Mouse (Mus musculus): Measurements from ENCODE around the gene Prss44. TPM values are rescaled to one million over a fixed set of nuclear protein-coding genes. Genes with fewer than 3 reads are reported as not detected.
A peak's percentile ranks its signal among the peaks of the same experiment; 100 is the strongest.

Prss44 gene
- total and polyA plus RNA-seq, 2 experiments from 2014 or later = not detected

GRCm38 (mm10) chr9:110844206-110844605 lies 30.4 kb downstream of the Prss44 start, which contains the start of gene Prss46:
Prss46 (plus strand) TSS chr9:110844506.
- ATAC-seq (ENCODE audit: insufficient read depth, low read depth) (no peak), DNase-seq (ENCODE audit: low spot score) (no peak)
- TF ChIP-seq EP300 (IDR thresholded peaks at IDR 0.05; ENCODE audit: low read depth) (no peak), CTCF (IDR thresholded peaks at IDR 0.05; ENCODE audit: low read depth) (no peak)
- Histone ChIP-seq H3K27ac (ENCODE audit: low read depth) (no peak within 1 kb of the TSS), H3K4me1 (ENCODE audit: control insufficient read depth, insufficient read depth) (no peaks in the 10 kb centered on the region), H3K9ac (replicated peaks; ENCODE audit: low read depth, low read length) (no peak within 1 kb of the TSS), H3K4me3 (ENCODE audit: low read depth, low read length) (no peak within 1 kb of the TSS), H3K27me3 (ENCODE audit: control insufficient read depth, insufficient read depth, low read length) (no peaks in the 10 kb centered on the region), H3K4me2 (ENCODE audit: low read depth, low read length) (no peak within 1 kb of the TSS), H3K36me3 (replicated peaks; ENCODE audit: control insufficient read depth, insufficient read depth, low read length) (no peaks in the 10 kb centered on the region), H3K9me3 (replicated peaks; ENCODE audit: control insufficient read depth, low read length) (no peaks in the 10 kb centered on the region)
- 76% methylated on average over 10 of the region's 10 CpGs for WGBS

GRCm38 (mm10) chr9:110849162-110849561 lies 35.4 kb downstream of the Prss44 start:
- no peak overlapping the region for H3K4me2 ChIP-seq (ENCODE audit: low read depth, low read length)
- H3K36me3 ChIP-seq (replicated peaks; ENCODE audit: control insufficient read depth, insufficient read depth, low read length) = no peaks in the 10 kb centered on the region
- H3K27me3 ChIP-seq (ENCODE audit: control insufficient read depth, insufficient read depth, low read length) = no peaks in the 10 kb centered on the region
- no peak overlapping the region for H3K9ac ChIP-seq (replicated peaks; ENCODE audit: low read depth, low read length)
- no peak overlapping the region for H3K27ac ChIP-seq (ENCODE audit: low read depth)
- H3K9me3 ChIP-seq (replicated peaks; ENCODE audit: control insufficient read depth, low read length) = no peaks in the 10 kb centered on the region
- 53% methylated on average over 7 of the region's 7 CpGs for WGBS
- no peak overlapping the region for H3K4me3 ChIP-seq (ENCODE audit: low read depth, low read length)
- H3K4me1 ChIP-seq (ENCODE audit: control insufficient read depth, insufficient read depth) = no peaks in the 10 kb centered on the region
- DNase-seq (ENCODE audit: low spot score) (no peak), ATAC-seq (ENCODE audit: insufficient read depth, low read depth) (no peak)
- TF ChIP-seq CTCF (IDR thresholded peaks at IDR 0.05; ENCODE audit: low read depth) (no peak), EP300 (IDR thresholded peaks at IDR 0.05; ENCODE audit: low read depth) (no peak)

- no peak for DNase-seq (ENCODE audit: low spot score)
Measured at GRCm38 (mm10) chr9:110855903-110856302, 42.1 kb downstream of the Prss44 start.

GRCm38 (mm10) chr9:110856920-110857319 lies 43.1 kb downstream of the Prss44 start:
- H3K4me1 ChIP-seq (ENCODE audit: control insufficient read depth, insufficient read depth) = no peaks in the 10 kb centered on the region
- DNase-seq (ENCODE audit: low spot score) (no peak), ATAC-seq (ENCODE audit: insufficient read depth, low read depth) (no peak)
- H3K9me3 ChIP-seq (replicated peaks; ENCODE audit: control insufficient read depth, low read length) = no peaks in the 10 kb centered on the region
- H3K4me2 ChIP-seq (ENCODE audit: low read depth, low read length) = no peak overlapping the region
- H3K36me3 ChIP-seq (replicated peaks; ENCODE audit: control insufficient read depth, insufficient read depth, low read length) = no peaks in the 10 kb centered on the region
- WGBS = 18% methylated on average over 4 of the region's 4 CpGs
- no peak overlapping the region for H3K27ac ChIP-seq (ENCODE audit: low read depth)
- H3K9ac ChIP-seq (replicated peaks; ENCODE audit: low read depth, low read length) = no peak overlapping the region
- TF ChIP-seq EP300 (IDR thresholded peaks at IDR 0.05; ENCODE audit: low read depth) = no peak
- H3K27me3 ChIP-seq (ENCODE audit: control insufficient read depth, insufficient read depth, low read length) = peaks cover 21% of the 10 kb centered on the region
- H3K4me3 ChIP-seq (ENCODE audit: low read depth, low read length) = no peak overlapping the region

More at GRCm38 (mm10) chr9:110855903-110856302, 42.1 kb downstream of the Prss44 start:
- no peaks in the 10 kb centered on the region for H3K36me3 ChIP-seq (replicated peaks; ENCODE audit: control insufficient read depth, insufficient read depth, low read length)
- H3K4me2 ChIP-seq (ENCODE audit: low read depth, low read length) = no peak overlapping the region
- no peak overlapping the region for H3K9ac ChIP-seq (replicated peaks; ENCODE audit: low read depth, low read length)
- H3K9me3 ChIP-seq (replicated peaks; ENCODE audit: control insufficient read depth, low read length) = no peaks in the 10 kb centered on the region
- TF ChIP-seq EP300 (IDR thresholded peaks at IDR 0.05; ENCODE audit: low read depth) = no peak
- TF ChIP-seq CTCF (IDR thresholded peaks at IDR 0.05; ENCODE audit: low read depth) = no peak
- H3K4me1 ChIP-seq (ENCODE audit: control insufficient read depth, insufficient read depth) = no peaks in the 10 kb centered on the region
- H3K27ac ChIP-seq (ENCODE audit: low read depth) = no peak overlapping the region
- H3K4me3 ChIP-seq (ENCODE audit: low read depth, low read length) = no peak overlapping the region
- ATAC-seq (ENCODE audit: insufficient read depth, low read depth) = no peak
- 67% methylated on average over 7 of the region's 7 CpGs for WGBS
- peaks cover 21% of the 10 kb centered on the region for H3K27me3 ChIP-seq (ENCODE audit: control insufficient read depth, insufficient read depth, low read length)

- peak; percentile 41 for TF ChIP-seq CTCF (IDR thresholded peaks at IDR 0.05; ENCODE audit: low read depth)
- TF ChIP-seq EP300 (IDR thresholded peaks at IDR 0.05; ENCODE audit: low read depth) = no peak
- H3K4me2 ChIP-seq (ENCODE audit: low read depth, low read length) = peak within 1 kb of the TSS; percentile 45
- no peaks in the 10 kb centered on the region for H3K9me3 ChIP-seq (replicated peaks; ENCODE audit: control insufficient read depth, low read length)
- ATAC-seq (ENCODE audit: insufficient read depth, low read depth) (no peak), DNase-seq (ENCODE audit: low spot score) (no peak)
- H3K4me1 ChIP-seq (ENCODE audit: control insufficient read depth, insufficient read depth) = no peaks in the 10 kb centered on the region
- H3K36me3 ChIP-seq (replicated peaks; ENCODE audit: control insufficient read depth, insufficient read depth, low read length) = no peaks in the 10 kb centered on the region
- WGBS = 9% methylated on average over 50 of the region's 50 CpGs
- no peak within 1 kb of the TSS for H3K27ac ChIP-seq (ENCODE audit: low read depth)
- peaks cover 21% of the 10 kb centered on the region for H3K27me3 ChIP-seq (ENCODE audit: control insufficient read depth, insufficient read depth, low read length)
- no peak within 1 kb of the TSS for H3K9ac ChIP-seq (replicated peaks; ENCODE audit: low read depth, low read length)
- H3K4me3 ChIP-seq (ENCODE audit: low read depth, low read length) = peak within 1 kb of the TSS; percentile 18
Measured at GRCm38 (mm10) chr9:110857781-110858472, 44.1 kb downstream of the Prss44 start, which contains the start of gene Prss50. Prss50 (plus strand) TSS chr9:110857967.

- Histone ChIP-seq H3K4me2 (ENCODE audit: low read depth, low read length) (no peak overlapping the region), H3K9me3 (replicated peaks; ENCODE audit: control insufficient read depth, low read length) (no peaks in the 10 kb centered on the region), H3K9ac (replicated peaks; ENCODE audit: low read depth, low read length) (no peak overlapping the region), H3K36me3 (replicated peaks; ENCODE audit: control insufficient read depth, insufficient read depth, low read length) (no peaks in the 10 kb centered on the region), H3K27me3 (ENCODE audit: control insufficient read depth, insufficient read depth, low read length) (peaks cover 21% of the 10 kb centered on the region), H3K4me1 (ENCODE audit: control insufficient read depth, insufficient read depth) (no peaks in the 10 kb centered on the region), H3K4me3 (ENCODE audit: low read depth, low read length) (no peak overlapping the region), H3K27ac (ENCODE audit: low read depth) (no peak overlapping the region)
- 62% methylated on average over 5 of the region's 5 CpGs for WGBS
- DNase-seq (ENCODE audit: low spot score) = no peak
- no peak for ATAC-seq (ENCODE audit: insufficient read depth, low read depth)
- TF ChIP-seq CTCF (IDR thresholded peaks at IDR 0.05; ENCODE audit: low read depth) (no peak), EP300 (IDR thresholded peaks at IDR 0.05; ENCODE audit: low read depth) (no peak)
Measured at GRCm38 (mm10) chr9:110858523-110858922, 44.7 kb downstream of the Prss44 start.

All from heart, postnatal 0 days (tissue).